Mouse (Mus musculus): Measurements from ENCODE around the gene Gin1. TPM values are rescaled to one million over a fixed set of nuclear protein-coding genes. Genes with fewer than 3 reads are reported as not detected.

Gene Gin1
- polyA plus RNA-seq, 1 experiment from 2014 or later: 11.8 TPM

- H3K4me3 ChIP-seq (ENCODE audit: low read depth, low read length): no peak overlapping the region
- H3K9me3 ChIP-seq (ENCODE audit: control insufficient read depth, low read length): no peaks in the 10 kb centered on the region
- 83% methylated on average over 9 of the region's 9 CpGs for WGBS
- no peaks in the 10 kb centered on the region for H3K36me3 ChIP-seq (ENCODE audit: control insufficient read depth, insufficient read depth, low read length)
- DNase-seq (ENCODE audit: low spot score): no peak
- no peak overlapping the region for H3K27ac ChIP-seq (replicated peaks; ENCODE audit: low read depth, low read length)
- H3K27me3 ChIP-seq (ENCODE audit: control insufficient read depth, insufficient read depth, low read length): no peaks in the 10 kb centered on the region
- no peak overlapping the region for H3K9ac ChIP-seq (ENCODE audit: low read length)
- ATAC-seq (ENCODE audit: insufficient number of reproducible peaks, low FRiP score, low TSS enrichment, low read depth): no peak
- H3K4me2 ChIP-seq (ENCODE audit: low read depth, severe bottlenecking): no peak overlapping the region
- no peaks in the 10 kb centered on the region for H3K4me1 ChIP-seq (ENCODE audit: control insufficient read depth, insufficient read depth, low read length)
These were observed 26.0 kb downstream of the Gin1 start for GRCm38 (mm10) chr1:97795936-97796335.

GRCm38 (mm10) chr1:97802207-97802902, 32.4 kb downstream of the Gin1 start:
- Histone ChIP-seq H3K27me3 (ENCODE audit: control insufficient read depth, insufficient read depth, low read length) (no peaks in the 10 kb centered on the region), H3K4me3 (ENCODE audit: low read depth, low read length) (no peak overlapping the region), H3K9me3 (ENCODE audit: control insufficient read depth, low read length) (no peaks in the 10 kb centered on the region), H3K9ac (ENCODE audit: low read length) (no peak overlapping the region), H3K27ac (replicated peaks; ENCODE audit: low read depth, low read length) (no peak overlapping the region), H3K36me3 (ENCODE audit: control insufficient read depth, insufficient read depth, low read length) (no peaks in the 10 kb centered on the region), H3K4me2 (ENCODE audit: low read depth, severe bottlenecking) (no peak overlapping the region), H3K4me1 (ENCODE audit: control insufficient read depth, insufficient read depth, low read length) (no peaks in the 10 kb centered on the region)
- WGBS: 55% methylated on average over 4 of the region's 4 CpGs
- no peak for ATAC-seq (ENCODE audit: insufficient number of reproducible peaks, low FRiP score, low TSS enrichment, low read depth)
- no peak for DNase-seq (ENCODE audit: low spot score)

- no peaks in the 10 kb centered on the region for H3K9me3 ChIP-seq (ENCODE audit: control insufficient read depth, low read length)
- no peaks in the 10 kb centered on the region for H3K36me3 ChIP-seq (ENCODE audit: control insufficient read depth, insufficient read depth, low read length)
- ATAC-seq (ENCODE audit: insufficient number of reproducible peaks, low FRiP score, low TSS enrichment, low read depth): no peak
- no peak for DNase-seq (ENCODE audit: low spot score)
- no peaks in the 10 kb centered on the region for H3K4me1 ChIP-seq (ENCODE audit: control insufficient read depth, insufficient read depth, low read length)
- H3K27ac ChIP-seq (replicated peaks; ENCODE audit: low read depth, low read length): no peak overlapping the region
- H3K4me3 ChIP-seq (ENCODE audit: low read depth, low read length): no peak overlapping the region
- H3K9ac ChIP-seq (ENCODE audit: low read length): no peak overlapping the region
- no peak overlapping the region for H3K4me2 ChIP-seq (ENCODE audit: low read depth, severe bottlenecking)
- no peaks in the 10 kb centered on the region for H3K27me3 ChIP-seq (ENCODE audit: control insufficient read depth, insufficient read depth, low read length)
These were observed 34.5 kb downstream of the Gin1 start for GRCm38 (mm10) chr1:97804520-97804919.

- DNase-seq (ENCODE audit: low spot score): no peak
- 57% methylated on average over 2 of the region's 2 CpGs for WGBS
- no peaks in the 10 kb centered on the region for H3K4me1 ChIP-seq (ENCODE audit: control insufficient read depth, insufficient read depth, low read length)
- no peaks in the 10 kb centered on the region for H3K27me3 ChIP-seq (ENCODE audit: control insufficient read depth, insufficient read depth, low read length)
- no peaks in the 10 kb centered on the region for H3K36me3 ChIP-seq (ENCODE audit: control insufficient read depth, insufficient read depth, low read length)
- H3K27ac ChIP-seq (replicated peaks; ENCODE audit: low read depth, low read length): no peak overlapping the region
- H3K9me3 ChIP-seq (ENCODE audit: control insufficient read depth, low read length): no peaks in the 10 kb centered on the region
- no peak overlapping the region for H3K4me3 ChIP-seq (ENCODE audit: low read depth, low read length)
- no peak overlapping the region for H3K9ac ChIP-seq (ENCODE audit: low read length)
- no peak for ATAC-seq (ENCODE audit: insufficient number of reproducible peaks, low FRiP score, low TSS enrichment, low read depth)
- H3K4me2 ChIP-seq (ENCODE audit: low read depth, severe bottlenecking): no peak overlapping the region
These were observed 39.4 kb downstream of the Gin1 start for GRCm38 (mm10) chr1:97809255-97809912.

GRCm38 (mm10) chr1:97821282-97821681, 51.3 kb downstream of the Gin1 start:
- ATAC-seq (ENCODE audit: insufficient number of reproducible peaks, low FRiP score, low TSS enrichment, low read depth) (no peak), DNase-seq (ENCODE audit: low spot score) (no peak)
- Histone ChIP-seq H3K9ac (ENCODE audit: low read length) (no peak overlapping the region), H3K27ac (replicated peaks; ENCODE audit: low read depth, low read length) (no peak overlapping the region), H3K9me3 (ENCODE audit: control insufficient read depth, low read length) (no peaks in the 10 kb centered on the region), H3K4me2 (ENCODE audit: low read depth, severe bottlenecking) (no peak overlapping the region), H3K36me3 (ENCODE audit: control insufficient read depth, insufficient read depth, low read length) (no peaks in the 10 kb centered on the region), H3K4me1 (ENCODE audit: control insufficient read depth, insufficient read depth, low read length) (no peaks in the 10 kb centered on the region), H3K4me3 (ENCODE audit: low read depth, low read length) (no peak overlapping the region), H3K27me3 (ENCODE audit: control insufficient read depth, insufficient read depth, low read length) (no peaks in the 10 kb centered on the region)
- 83% methylated on average over 3 of the region's 3 CpGs for WGBS

GRCm38 (mm10) chr1:97822203-97822602, 52.2 kb downstream of the Gin1 start:
- Histone ChIP-seq H3K4me2 (ENCODE audit: low read depth, severe bottlenecking) (no peak overlapping the region), H3K27me3 (ENCODE audit: control insufficient read depth, insufficient read depth, low read length) (no peaks in the 10 kb centered on the region), H3K9ac (ENCODE audit: low read length) (no peak overlapping the region), H3K36me3 (ENCODE audit: control insufficient read depth, insufficient read depth, low read length) (no peaks in the 10 kb centered on the region), H3K4me1 (ENCODE audit: control insufficient read depth, insufficient read depth, low read length) (no peaks in the 10 kb centered on the region), H3K27ac (replicated peaks; ENCODE audit: low read depth, low read length) (no peak overlapping the region), H3K4me3 (ENCODE audit: low read depth, low read length) (no peak overlapping the region), H3K9me3 (ENCODE audit: control insufficient read depth, low read length) (no peaks in the 10 kb centered on the region)
- WGBS: 94% methylated on average over 5 of the region's 5 CpGs
- ATAC-seq (ENCODE audit: insufficient number of reproducible peaks, low FRiP score, low TSS enrichment, low read depth) (no peak), DNase-seq (ENCODE audit: low spot score) (no peak)

- H3K27ac ChIP-seq (replicated peaks; ENCODE audit: low read depth, low read length): no peak overlapping the region
- no peak overlapping the region for H3K4me3 ChIP-seq (ENCODE audit: low read depth, low read length)
- WGBS: 92% methylated on average over 7 of the region's 7 CpGs
- H3K27me3 ChIP-seq (ENCODE audit: control insufficient read depth, insufficient read depth, low read length): no peaks in the 10 kb centered on the region
- no peaks in the 10 kb centered on the region for H3K4me1 ChIP-seq (ENCODE audit: control insufficient read depth, insufficient read depth, low read length)
- H3K9ac ChIP-seq (ENCODE audit: low read length): no peak overlapping the region
- H3K4me2 ChIP-seq (ENCODE audit: low read depth, severe bottlenecking): no peak overlapping the region
- no peak for ATAC-seq (ENCODE audit: insufficient number of reproducible peaks, low FRiP score, low TSS enrichment, low read depth)
- H3K9me3 ChIP-seq (ENCODE audit: control insufficient read depth, low read length): no peaks in the 10 kb centered on the region
- H3K36me3 ChIP-seq (ENCODE audit: control insufficient read depth, insufficient read depth, low read length): no peaks in the 10 kb centered on the region
- DNase-seq (ENCODE audit: low spot score): no peak
These were observed 52.9 kb downstream of the Gin1 start for GRCm38 (mm10) chr1:97822904-97823303.

GRCm38 (mm10) chr1:97827566-97827965, 57.6 kb downstream of the Gin1 start:
- Histone ChIP-seq H3K4me2 (ENCODE audit: low read depth, severe bottlenecking) (no peak overlapping the region), H3K4me1 (ENCODE audit: control insufficient read depth, insufficient read depth, low read length) (no peaks in the 10 kb centered on the region), H3K4me3 (ENCODE audit: low read depth, low read length) (no peak overlapping the region), H3K36me3 (ENCODE audit: control insufficient read depth, insufficient read depth, low read length) (no peaks in the 10 kb centered on the region), H3K9ac (ENCODE audit: low read length) (no peak overlapping the region), H3K27ac (replicated peaks; ENCODE audit: low read depth, low read length) (no peak overlapping the region), H3K9me3 (ENCODE audit: control insufficient read depth, low read length) (no peaks in the 10 kb centered on the region), H3K27me3 (ENCODE audit: control insufficient read depth, insufficient read depth, low read length) (no peaks in the 10 kb centered on the region)
- WGBS: 86% methylated on average over 2 of the region's 2 CpGs
- DNase-seq (ENCODE audit: low spot score) (no peak), ATAC-seq (ENCODE audit: insufficient number of reproducible peaks, low FRiP score, low TSS enrichment, low read depth) (no peak)
